Mouse (Mus musculus) erythroblast, embryonic 14.5 days (primary cell): ENCODE measurements around the gene Dus1l. TPM values are rescaled to one million over a fixed set of nuclear protein-coding genes. Genes with fewer than 3 reads are reported as not detected.
"Not testable (repeated sequence)": the region's sequence is repeated elsewhere in the genome, so short reads cannot be mapped to it uniquely, and the experiment has no call there.

Experiments used
- H3K27me3 ChIP-seq: 2 replicates; pipeline ENCODE4 v1.6.1; 2012; ENCODE audit warnings: inconsistent platforms; ENCODE audit not compliant: control insufficient read depth
- H3K36me3 ChIP-seq: 2 replicates; pipeline ENCODE4 v1.6.1; 2012; ENCODE audit warnings: mild to moderate bottlenecking, inconsistent platforms; ENCODE audit not compliant: control insufficient read depth
- H3K4me1 ChIP-seq: 2 replicates; pipeline ENCODE4 v1.6.1; 2012; ENCODE audit warnings: inconsistent platforms; ENCODE audit not compliant: control insufficient read depth
- H3K4me3 ChIP-seq: replicated peaks from 2 replicates; pipeline ENCODE3; 2012; ENCODE audit warnings: moderate library complexity, mild to moderate bottlenecking, inconsistent platforms
- H3K9me3 ChIP-seq: 2 replicates; pipeline ENCODE4 v1.6.1; 2012; ENCODE audit warnings: low read length, inconsistent platforms, mixed read lengths; ENCODE audit not compliant: control insufficient read depth
- GATA1 ChIP-seq: IDR thresholded peaks from 2 replicates; pipeline ENCODE4 v1.6.1; 2012; ENCODE audit warnings: low read length, inconsistent platforms, mixed read lengths
- TAL1 ChIP-seq: IDR thresholded peaks from 3 replicates; pipeline ENCODE4 v1.6.1; 2012; ENCODE audit warnings: low read length, inconsistent platforms, mixed read lengths
- polyA plus RNA-seq: library from polyadenylated mRNA; stranded (reverse); fragments of >175 nt; gene quantifications from 2 replicates; pipeline ENCODE4 v1.2.3, GENCODE M21; 2012

Dus1l gene
- polyA plus RNA-seq, 1 experiment: 14.2 TPM

DNA sequence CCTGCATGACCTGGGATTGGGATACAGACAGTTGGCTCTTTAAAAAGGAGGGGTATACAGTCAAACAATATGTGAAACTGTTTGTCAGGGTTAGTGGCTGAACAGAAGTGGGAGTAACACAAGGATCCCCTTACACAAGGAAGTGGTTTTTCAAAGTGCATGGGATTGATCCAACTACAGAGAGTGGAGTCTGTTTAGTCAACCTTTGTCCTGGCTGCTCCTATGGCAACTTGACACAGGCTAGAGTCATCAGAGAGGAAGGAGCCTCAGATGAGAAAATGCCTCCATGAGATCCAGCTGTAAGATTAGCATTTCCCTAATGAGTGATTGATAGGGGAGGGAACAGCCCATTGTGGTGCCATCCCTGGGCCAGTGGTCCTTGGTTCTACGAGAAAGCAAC lies 28.0 kb downstream of the Dus1l start:
- peaks cover 12% of the 10 kb centered on the region for H3K27me3 ChIP-seq
- TF ChIP-seq GATA1: no peak
- TF ChIP-seq TAL1: no peak
- no peaks in the 10 kb centered on the region for H3K9me3 ChIP-seq
- no peak overlapping the region for H3K4me3 ChIP-seq
- H3K4me1 ChIP-seq: no peaks in the 10 kb centered on the region
- H3K36me3 ChIP-seq: no peaks in the 10 kb centered on the region

DNA sequence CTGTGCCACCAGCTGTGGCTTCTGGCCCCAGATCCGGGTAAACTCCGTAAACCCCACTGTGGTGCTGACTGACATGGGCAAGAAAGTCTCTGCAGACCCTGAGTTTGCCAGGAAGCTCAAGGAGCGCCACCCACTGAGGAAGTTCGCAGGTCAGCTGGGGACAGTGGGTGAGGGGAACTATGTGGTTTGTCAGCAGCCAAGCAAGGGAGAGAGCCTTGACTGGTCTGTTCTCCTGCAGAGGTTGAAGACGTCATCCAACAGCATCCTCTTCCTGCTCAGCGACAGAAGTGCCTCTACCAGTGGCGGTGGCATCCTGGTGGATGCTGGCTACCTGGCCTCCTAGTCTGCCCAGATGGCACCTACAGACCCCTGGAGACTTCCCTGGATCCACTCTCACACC lies 29.2 kb downstream of the Dus1l start:
- H3K27me3 ChIP-seq: peaks cover 19% of the 10 kb centered on the region
- H3K36me3 ChIP-seq, H3K4me1 ChIP-seq, H3K9me3 ChIP-seq, H3K4me3 ChIP-seq: not testable (repeated sequence)

DNA sequence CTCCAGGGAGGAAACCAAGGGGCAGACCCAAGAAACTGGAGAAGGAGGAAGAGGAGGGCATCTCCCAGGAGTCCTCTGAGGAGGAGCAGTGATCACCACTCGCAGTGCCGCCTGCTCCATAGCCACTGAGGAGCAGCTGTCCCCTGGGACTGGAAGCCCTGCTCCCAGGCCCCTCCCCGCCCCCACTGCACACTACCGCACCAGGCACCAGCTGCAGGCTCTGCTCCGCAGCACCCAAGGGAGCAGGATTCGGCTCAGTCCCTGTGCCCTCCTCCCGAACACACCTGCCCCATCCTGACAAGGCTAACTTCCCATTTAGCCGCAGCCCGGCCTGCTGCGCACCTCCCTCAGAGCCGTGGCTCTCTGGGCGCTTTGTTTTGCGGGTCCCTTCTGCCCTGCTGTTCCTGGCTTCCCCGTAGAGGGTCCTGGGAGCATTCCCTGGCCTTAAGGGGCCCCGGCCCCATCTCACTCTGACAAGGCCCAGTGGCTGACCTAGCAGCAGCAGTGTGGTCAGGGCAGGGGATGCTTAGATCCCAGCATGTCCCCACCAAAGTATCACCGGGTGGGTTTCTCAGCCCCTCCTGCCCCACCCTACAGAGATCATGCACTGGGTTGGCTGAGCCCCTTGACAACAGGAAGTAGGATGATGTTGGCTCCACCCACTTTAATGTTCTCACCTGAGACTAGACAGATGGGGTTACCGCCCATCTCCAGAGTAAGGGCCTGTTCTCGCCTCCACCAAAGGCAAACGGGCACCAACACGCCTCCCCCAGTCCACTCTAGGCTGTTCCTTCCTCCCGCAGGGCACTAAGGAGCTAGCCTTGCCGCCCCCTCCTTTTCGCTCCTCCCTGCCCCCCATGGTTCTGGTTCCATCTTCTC lies 32.8 kb downstream of the Dus1l start:
- Histone ChIP-seq H3K9me3 (peaks cover 32% of the 10 kb centered on the region), H3K27me3 (peaks cover 25% of the 10 kb centered on the region)
- not testable (repeated sequence) for H3K4me3 ChIP-seq, H3K36me3 ChIP-seq, H3K4me1 ChIP-seq

DNA sequence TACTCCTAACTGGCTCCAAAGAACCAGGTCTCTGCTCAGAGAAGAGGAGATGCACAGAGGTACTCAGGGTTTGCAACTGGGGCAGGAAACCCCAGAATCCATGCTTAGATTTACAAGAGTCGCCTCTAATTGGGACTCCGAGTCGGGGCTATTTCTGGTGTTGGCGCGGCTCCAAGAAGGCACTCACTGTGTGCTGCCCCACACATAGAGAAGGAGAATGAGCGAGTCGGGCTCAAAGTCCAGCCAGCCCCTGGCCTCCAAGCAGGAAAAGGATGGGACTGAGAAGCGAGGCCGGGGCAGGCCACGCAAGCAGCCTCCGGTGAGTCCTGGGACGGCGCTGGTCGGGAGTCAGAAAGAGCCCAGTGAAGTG lies 33.5 kb downstream of the Dus1l start, which contains the start of gene Hmga1b:
Gene Hmga1b, plus strand, starts transcription at position 123 of the 370 bp plus-strand sequence.
- not testable (repeated sequence) for H3K4me3 ChIP-seq, H3K36me3 ChIP-seq, H3K4me1 ChIP-seq
- Histone ChIP-seq H3K9me3 (peaks cover 39% of the 10 kb centered on the region), H3K27me3 (peaks cover 25% of the 10 kb centered on the region)

DNA sequence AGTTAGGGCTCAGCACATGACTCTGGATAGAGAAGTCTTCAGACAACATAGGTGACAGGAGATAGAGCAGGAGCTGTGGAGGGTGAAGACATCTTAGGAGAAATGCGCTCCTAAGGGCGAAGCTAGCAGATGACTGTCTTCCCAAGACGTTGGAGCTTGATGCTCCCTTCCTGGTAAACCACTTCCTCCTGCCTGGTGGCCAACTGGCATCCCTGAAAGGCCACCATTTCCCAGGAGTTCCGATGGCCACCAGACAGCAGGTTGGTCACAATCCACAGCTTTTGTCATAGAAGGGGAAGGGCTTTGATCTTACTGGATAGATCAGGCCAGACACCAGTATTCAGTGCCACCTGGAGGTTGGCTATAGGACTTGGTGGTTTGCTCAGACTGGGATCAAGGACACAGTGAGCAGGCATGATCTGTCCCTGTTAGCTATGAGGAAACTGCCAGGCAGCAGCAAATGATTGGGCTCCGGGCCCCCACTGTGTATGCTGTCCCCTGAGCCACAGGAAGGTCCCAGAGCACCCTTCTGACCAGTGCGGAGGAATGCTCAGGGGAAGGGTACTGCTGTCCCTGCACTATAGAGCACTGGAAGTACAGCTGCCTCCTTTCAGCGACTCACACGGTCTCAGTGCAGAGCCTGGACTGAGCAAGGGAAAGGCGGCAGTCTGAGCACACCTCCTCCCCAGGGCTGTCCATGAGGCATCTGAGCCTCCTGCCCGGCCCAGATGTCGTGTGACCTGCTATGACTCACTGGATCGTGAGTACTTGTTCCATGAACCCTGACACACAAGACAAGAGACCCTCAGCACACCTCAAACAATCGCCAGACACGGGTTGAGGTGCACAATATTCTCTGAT lies 34.2 kb downstream of the Dus1l start:
- no peaks in the 10 kb centered on the region for H3K36me3 ChIP-seq
- H3K4me3 ChIP-seq: no peak overlapping the region
- peaks cover 42% of the 10 kb centered on the region for H3K9me3 ChIP-seq
- no peaks in the 10 kb centered on the region for H3K4me1 ChIP-seq
- peaks cover 21% of the 10 kb centered on the region for H3K27me3 ChIP-seq
- no peak for TF ChIP-seq GATA1
- TF ChIP-seq TAL1: no peak

DNA sequence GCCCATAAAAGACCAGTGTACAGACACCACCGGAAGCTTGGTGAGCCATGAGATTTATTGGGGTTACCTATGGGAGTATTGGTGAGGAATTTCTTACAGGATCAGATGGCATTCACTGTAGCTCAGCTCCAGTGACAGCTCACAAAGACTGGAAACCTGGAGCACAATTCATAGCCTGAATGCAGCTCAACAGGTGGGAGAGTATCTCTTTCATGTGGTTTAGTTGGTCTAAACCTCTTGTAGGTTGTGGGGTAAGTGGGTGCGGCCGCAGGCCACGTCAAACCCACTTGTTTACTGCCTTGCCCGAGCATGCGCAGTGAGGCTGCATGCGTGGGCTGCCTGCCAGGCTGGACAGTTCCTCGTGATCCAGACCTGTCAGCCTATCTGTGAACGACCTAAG lies 36.0 kb downstream of the Dus1l start:
- Histone ChIP-seq H3K4me1 (no peaks in the 10 kb centered on the region), H3K27me3 (peaks cover 17% of the 10 kb centered on the region), H3K36me3 (no peaks in the 10 kb centered on the region), H3K9me3 (peaks cover 50% of the 10 kb centered on the region), H3K4me3 (no peak overlapping the region)
- TF ChIP-seq GATA1: no peak
- no peak for TF ChIP-seq TAL1

DNA sequence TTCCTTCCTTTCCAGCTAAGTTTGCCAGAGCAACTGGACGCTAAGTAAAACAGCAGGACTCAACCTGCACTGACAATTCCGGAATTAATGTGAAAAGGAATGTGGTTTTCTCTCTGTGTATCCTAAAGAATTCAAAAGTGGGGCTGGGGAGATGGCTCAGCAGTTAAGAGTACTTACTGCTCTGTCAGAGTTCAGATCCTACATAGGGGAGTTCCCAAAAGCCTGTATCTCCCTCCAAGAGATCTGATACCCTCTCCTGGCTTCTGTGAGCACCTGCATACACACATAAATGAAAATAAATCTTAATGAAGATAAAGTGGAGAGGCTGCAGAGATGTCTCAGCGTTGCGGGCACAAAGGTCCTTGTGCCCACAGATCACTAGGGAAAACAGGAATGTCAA lies 44.6 kb downstream of the Dus1l start:
- H3K4me3 ChIP-seq: no peak overlapping the region
- no peaks in the 10 kb centered on the region for H3K4me1 ChIP-seq
- no peaks in the 10 kb centered on the region for H3K36me3 ChIP-seq
- peaks cover 3% of the 10 kb centered on the region; the same call in 1 of the 2 replicates for H3K27me3 ChIP-seq
- H3K9me3 ChIP-seq: peaks cover 4% of the 10 kb centered on the region; the same call in 1 of the 2 replicates
- TF ChIP-seq GATA1 (no peak), TAL1 (no peak)

DNA sequence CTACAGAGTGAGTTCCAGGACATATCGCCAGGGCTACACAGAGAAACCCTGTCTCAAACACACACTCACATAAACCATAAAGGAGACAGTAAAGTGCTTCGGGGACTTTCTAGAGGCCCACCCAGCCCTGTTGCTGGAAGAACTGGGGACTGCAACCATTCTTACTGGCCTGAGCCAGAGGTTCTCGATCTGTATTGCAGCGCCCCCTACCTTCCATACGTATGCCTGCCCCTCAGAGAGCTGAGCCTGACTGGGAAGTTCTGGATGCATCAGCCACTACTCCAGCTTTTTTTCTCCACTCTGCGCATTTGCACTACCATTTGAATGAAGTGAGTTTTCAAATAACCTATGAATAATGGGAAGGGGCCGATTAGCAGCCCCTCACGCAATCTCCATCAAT lies 46.8 kb downstream of the Dus1l start:
- Histone ChIP-seq H3K9me3 (no peaks in the 10 kb centered on the region), H3K36me3 (no peaks in the 10 kb centered on the region), H3K4me1 (no peaks in the 10 kb centered on the region), H3K27me3 (peaks cover 3% of the 10 kb centered on the region; the same call in 1 of the 2 replicates), H3K4me3 (no peak overlapping the region)
- TF ChIP-seq GATA1: no peak
- no peak for TF ChIP-seq TAL1

DNA sequence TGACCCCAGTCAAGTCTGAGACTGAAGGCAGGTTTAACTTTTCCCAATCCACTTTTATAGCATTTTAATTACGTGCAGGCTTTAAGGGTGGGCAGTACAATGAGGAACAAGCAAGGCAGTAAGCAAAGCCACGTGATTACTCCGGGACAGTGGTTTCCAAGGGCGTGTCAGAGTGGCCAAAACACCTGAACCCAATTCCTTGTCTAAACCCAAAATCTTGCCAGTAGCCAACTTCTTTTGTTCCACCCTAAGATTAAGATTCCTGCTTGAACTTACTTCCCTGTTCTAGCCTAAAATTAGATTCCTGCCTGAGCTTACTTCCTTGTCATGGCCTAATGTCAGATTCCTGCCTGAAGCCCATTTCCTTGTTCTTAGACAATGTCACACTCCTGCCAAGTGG lies 48.2 kb downstream of the Dus1l start:
- Histone ChIP-seq H3K27me3 (peaks cover 6% of the 10 kb centered on the region), H3K4me1 (no peaks in the 10 kb centered on the region), H3K4me3 (no peak overlapping the region), H3K36me3 (no peaks in the 10 kb centered on the region), H3K9me3 (no peaks in the 10 kb centered on the region; the same call in 1 of the 2 replicates)
- TF ChIP-seq TAL1 (no peak), GATA1 (no peak)
